Mouse (Mus musculus): ENCODE data around the gene Mbtd1.

- TF ChIP-seq CTCF (IDR thresholded peaks at IDR 0.05; ENCODE audit: low read depth) (no peak), EP300 (IDR thresholded peaks at IDR 0.05; ENCODE audit: low read depth) (no peak)
Observed at GRCm38 (mm10) chr11:93987026-93987425, 101.4 kb downstream of the Mbtd1 start.

Measured in heart, postnatal 0 days (tissue).